Mouse (Mus musculus): ENCODE data around the gene Csnk1e.

DNA sequence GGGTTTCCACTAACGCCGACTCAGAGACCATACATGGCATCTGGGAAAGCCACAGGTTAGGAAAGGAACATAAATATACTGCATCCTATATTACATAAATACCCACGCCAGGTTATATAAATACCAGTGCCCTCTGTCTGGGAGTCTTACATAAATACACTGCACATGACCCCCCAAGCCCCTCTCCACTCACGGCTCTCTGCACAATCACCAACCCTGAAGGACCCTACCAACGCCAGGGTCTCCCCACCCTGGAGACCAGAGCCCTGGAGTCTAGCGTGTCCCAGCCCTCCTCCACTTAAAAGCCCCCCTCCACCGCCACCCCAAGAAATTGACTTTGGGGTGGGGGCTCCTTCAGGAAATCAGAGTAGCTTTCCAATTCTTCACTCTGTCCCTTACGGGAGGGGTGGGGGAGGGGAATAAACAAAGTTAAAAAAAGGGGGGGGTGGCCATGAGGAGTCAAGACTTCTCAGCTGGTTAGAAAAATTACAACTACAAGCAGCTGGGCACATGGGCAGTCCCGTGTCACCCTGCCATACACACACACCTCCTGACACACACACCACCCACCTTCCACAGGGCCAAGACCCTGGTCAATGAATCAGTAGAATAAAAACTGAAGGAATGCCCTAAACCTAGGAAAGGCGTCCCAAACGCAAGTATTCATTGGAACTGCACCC is 14.6 kb downstream of the Csnk1e start:
- TF ChIP-seq CTCF (IDR thresholded peaks at IDR 0.05; ENCODE audit: extremely low read depth, insufficient read length, insufficient replicate concordance, low read depth, low read length), result no peak
- no peak for TF ChIP-seq POLR2A (IDR thresholded peaks at IDR 0.05; ENCODE audit: low read depth, low read length)
